Mouse (Mus musculus) G1E (cell line): ENCODE results near the gene Mlxip. TPM values are rescaled to one million over a fixed set of nuclear protein-coding genes. Genes with fewer than 3 reads are reported as not detected.

ENCODE experiments used
- ATAC-seq: 2 replicates; pipeline ENCODE4 v1.8.0; 2016; ENCODE audit warnings: mild to moderate bottlenecking; ENCODE audit not compliant: insufficient number of reproducible peaks, poor library complexity, low FRiP score, severe bottlenecking; ENCODE audit errors: extremely low read depth
- DNase-seq: peaks from one replicate; pipeline ENCODE4 v3.0.0; 2012; ENCODE audit warnings: low spot score
- H3K27me3 ChIP-seq: 2 replicates; pipeline ENCODE4 v1.6.1; 2012; ENCODE audit warnings: mild to moderate bottlenecking, low read length, inconsistent platforms; ENCODE audit not compliant: insufficient read depth
- H3K36me3 ChIP-seq: replicated peaks from 2 replicates; pipeline ENCODE3; 2012; ENCODE audit warnings: mild to moderate bottlenecking, inconsistent platforms
- H3K4me1 ChIP-seq: 2 replicates; pipeline ENCODE4 v1.6.1; 2012; ENCODE audit warnings: low read depth, low read length, inconsistent platforms, mixed read lengths; ENCODE audit not compliant: insufficient read depth
- H3K4me3 ChIP-seq: 2 replicates; pipeline ENCODE4 v1.5.1; 2012; ENCODE audit warnings: low read depth, mild to moderate bottlenecking, inconsistent platforms, low read length, moderate library complexity, mixed read lengths
- H3K9me3 ChIP-seq: replicated peaks from 2 replicates; pipeline ENCODE4 v1.6.1; 2012; ENCODE audit warnings: inconsistent platforms
- CTCF ChIP-seq: IDR thresholded peaks from 2 replicates; pipeline ENCODE4 v1.5.1; 2012; ENCODE audit warnings: low read depth, low read length, inconsistent platforms, mixed read lengths
- GATA1 ChIP-seq: IDR thresholded peaks from 2 replicates; pipeline ENCODE4 v1.6.1; 2012; ENCODE audit warnings: borderline replicate concordance, low read length, inconsistent platforms, mixed read lengths
- GATA2 ChIP-seq: IDR thresholded peaks from 2 replicates; pipeline ENCODE4 v1.6.1; 2012; ENCODE audit warnings: low read depth, low read length, inconsistent platforms, borderline replicate concordance
- POLR2AphosphoS5 ChIP-seq: IDR thresholded peaks from 2 replicates; pipeline ENCODE4 v1.6.1; 2012; ENCODE audit warnings: low read depth, low read length, inconsistent platforms; ENCODE audit not compliant: insufficient replicate concordance
- TAL1 ChIP-seq: conservative IDR thresholded peaks from 2 replicates; pipeline ENCODE4 v1.6.1; 2012; ENCODE audit warnings: low read depth, low read length, inconsistent platforms, mixed read lengths
- polyA plus RNA-seq: library from polyadenylated mRNA; stranded (reverse); fragments of >175 nt; gene quantifications from 2 replicates; pipeline ENCODE4 v1.2.3, GENCODE M21; 2012
- total RNA-seq, 2 experiments: library from RNA; stranded (forward) in 1 of 2; stranded (reverse) in 1 of 2; fragments of 200-1000 nt in 1 of 2; fragments of >200 nt in 1 of 2; fragmentation: Nextera tagmentation in 1 of 2; gene quantifications; 2 replicates each; pipeline ENCODE4 v1.2.3; 2014 to 2017

The Mlxip gene
- total and polyA plus RNA-seq, 3 experiments, result 3.9 to 42.8 (median 15.8) TPM

- ATAC-seq (no peak), DNase-seq (no peak)
- no peak for TF ChIP-seq POLR2AphosphoS5
- no peak for TF ChIP-seq CTCF
- TF ChIP-seq GATA2, result no peak
- no peak for TF ChIP-seq GATA1
- no peak for TF ChIP-seq TAL1
- no peaks in the 10 kb centered on the region for H3K9me3 ChIP-seq
- no peaks in the 10 kb centered on the region for H3K27me3 ChIP-seq
- H3K4me1 ChIP-seq, result peaks cover 37% of the 10 kb centered on the region
- no peak overlapping the region for H3K4me3 ChIP-seq
- H3K36me3 ChIP-seq, result peaks cover 84% of the 10 kb centered on the region
Observed at GRCm38 (mm10) chr5:123350386-123350785, 44.2 kb upstream of the Mlxip start.

- DNase-seq (no peak), ATAC-seq (no peak)
- Histone ChIP-seq H3K4me3 (no peak overlapping the region), H3K9me3 (no peaks in the 10 kb centered on the region), H3K36me3 (peaks cover 97% of the 10 kb centered on the region), H3K4me1 (peaks cover under 1% of the 10 kb centered on the region), H3K27me3 (no peaks in the 10 kb centered on the region)
- TF ChIP-seq POLR2AphosphoS5, result no peak
- no peak for TF ChIP-seq GATA2
- TF ChIP-seq TAL1, result no peak
- TF ChIP-seq CTCF, result no peak
- no peak for TF ChIP-seq GATA1
Observed at GRCm38 (mm10) chr5:123355918-123356317, 38.7 kb upstream of the Mlxip start.

- no peaks in the 10 kb centered on the region for H3K27me3 ChIP-seq
- H3K4me3 ChIP-seq, result no peak overlapping the region
- no peak for ATAC-seq
- peaks cover 97% of the 10 kb centered on the region for H3K36me3 ChIP-seq
- H3K4me1 ChIP-seq, result no peaks in the 10 kb centered on the region
- no peaks in the 10 kb centered on the region for H3K9me3 ChIP-seq
- DNase-seq, result no peak
- TF ChIP-seq TAL1, result no peak
Observed at GRCm38 (mm10) chr5:123357253-123357652, 37.3 kb upstream of the Mlxip start.

GRCm38 (mm10) chr5:123359431-123359830 is 35.2 kb upstream of the Mlxip start:
- ATAC-seq (no peak), DNase-seq (no peak)
- Histone ChIP-seq H3K27me3 (no peaks in the 10 kb centered on the region), H3K4me3 (no peak overlapping the region), H3K36me3 (peaks cover 99% of the 10 kb centered on the region), H3K9me3 (no peaks in the 10 kb centered on the region), H3K4me1 (no peaks in the 10 kb centered on the region)
- TF ChIP-seq CTCF (no peak), GATA1 (no peak), GATA2 (no peak), POLR2AphosphoS5 (no peak), TAL1 (no peak)

GRCm38 (mm10) chr5:123362911-123363310 is 31.7 kb upstream of the Mlxip start:
- no peaks in the 10 kb centered on the region for H3K9me3 ChIP-seq
- H3K4me3 ChIP-seq, result no peak overlapping the region
- H3K36me3 ChIP-seq, result peaks cover 95% of the 10 kb centered on the region
- no peaks in the 10 kb centered on the region for H3K4me1 ChIP-seq
- no peaks in the 10 kb centered on the region for H3K27me3 ChIP-seq
- ATAC-seq (no peak), DNase-seq (no peak)
- TF ChIP-seq CTCF (no peak), TAL1 (no peak), GATA1 (no peak), POLR2AphosphoS5 (no peak)

- TF ChIP-seq GATA2, result no peak
- no peak for TF ChIP-seq GATA1
- TF ChIP-seq TAL1, result no peak
- TF ChIP-seq POLR2AphosphoS5, result no peak
- no peak for TF ChIP-seq CTCF
Observed at GRCm38 (mm10) chr5:123364302-123364971, 30.2 kb upstream of the Mlxip start.

More at GRCm38 (mm10) chr5:123364302-123364971, 30.2 kb upstream of the Mlxip start:
- peaks cover 95% of the 10 kb centered on the region for H3K36me3 ChIP-seq
- H3K4me1 ChIP-seq, result no peaks in the 10 kb centered on the region
- H3K9me3 ChIP-seq, result no peaks in the 10 kb centered on the region
- no peak overlapping the region for H3K4me3 ChIP-seq
- DNase-seq (no peak), ATAC-seq (no peak)
- H3K27me3 ChIP-seq, result no peaks in the 10 kb centered on the region
